Mouse (Mus musculus): ENCODE measurements around the gene Slc47a2. TPM values are rescaled to one million over a fixed set of nuclear protein-coding genes. Genes with fewer than 3 reads are reported as not detected.
"Not testable (repeated sequence)": the region's sequence is repeated elsewhere in the genome, so short reads cannot be mapped to it uniquely, and the experiment has no call there.

Slc47a2 gene
- total and polyA plus RNA-seq, 3 experiments = not detected

DNA sequence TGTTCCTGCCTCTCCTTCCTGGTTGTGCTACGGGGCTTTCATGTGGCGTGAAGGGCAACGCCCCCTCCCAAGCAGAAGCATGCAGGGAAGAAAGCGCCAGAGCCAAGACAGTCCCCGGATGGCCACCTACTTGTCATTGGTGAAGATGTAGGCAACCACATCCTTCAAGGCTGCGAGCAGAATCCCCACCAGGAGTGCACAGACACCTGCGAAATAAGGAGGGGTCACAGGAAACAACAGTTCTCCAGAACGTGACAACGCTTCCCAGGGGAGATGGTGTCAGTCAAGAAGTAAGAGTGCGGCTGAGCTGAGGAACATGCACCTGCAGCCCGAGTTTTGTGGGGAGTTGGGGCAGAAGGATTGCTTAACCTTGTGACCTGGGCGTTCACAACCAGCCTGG lies 32.8 kb downstream of the Slc47a2 start:
- peaks cover 5% of the 10 kb centered on the region; the same call in 1 of the 2 replicates for H3K4me1 ChIP-seq (ENCODE audit: insufficient read depth, low read depth, low read length)
- ATAC-seq (ENCODE audit: extremely low read depth, insufficient number of reproducible peaks, low FRiP score, poor library complexity, severe bottlenecking) = no peak
- H3K27me3 ChIP-seq (ENCODE audit: insufficient read depth, low read length) = peaks cover 12% of the 10 kb centered on the region
- DNase-seq (ENCODE audit: low spot score) = no peak
- no peak for TF ChIP-seq TAL1 (conservative IDR thresholded peaks at IDR 0.05; ENCODE audit: low read depth, low read length)
- no peak for TF ChIP-seq POLR2AphosphoS5 (IDR thresholded peaks at IDR 0.05; ENCODE audit: insufficient replicate concordance, low read depth, low read length)
- no peak for TF ChIP-seq GATA1 (IDR thresholded peaks at IDR 0.05; ENCODE audit: borderline replicate concordance, low read length)
- no peak for TF ChIP-seq CTCF (IDR thresholded peaks at IDR 0.05; ENCODE audit: low read depth, low read length)
- no peak for TF ChIP-seq GATA2 (IDR thresholded peaks at IDR 0.05; ENCODE audit: borderline replicate concordance, low read depth, low read length)
- no peaks in the 10 kb centered on the region for H3K9me3 ChIP-seq (replicated peaks)
- H3K4me3 ChIP-seq (ENCODE audit: low read depth, low read length) = no peak overlapping the region
- no peaks in the 10 kb centered on the region for H3K36me3 ChIP-seq (replicated peaks)

DNA sequence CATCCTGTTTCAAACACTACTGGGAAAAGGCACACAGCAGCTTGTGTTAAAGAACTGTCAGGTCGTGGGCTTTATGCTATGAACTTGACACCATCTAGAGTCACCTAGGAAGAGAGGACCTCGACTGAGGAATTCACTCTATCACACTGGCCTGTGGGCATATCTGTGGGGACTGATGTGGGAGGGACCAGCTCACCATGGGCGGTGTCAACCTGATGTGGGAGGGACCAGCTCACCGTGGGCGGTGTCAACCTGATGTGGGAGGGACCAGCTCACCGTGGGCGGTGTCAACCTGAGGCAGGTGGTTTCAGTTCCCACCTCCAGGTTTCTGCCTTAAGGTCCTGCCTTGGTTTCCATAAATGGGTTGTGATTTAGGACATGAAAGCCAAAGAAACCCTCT lies 34.9 kb downstream of the Slc47a2 start:
- DNase-seq (ENCODE audit: low spot score) = no peak
- no peak for ATAC-seq (ENCODE audit: extremely low read depth, insufficient number of reproducible peaks, low FRiP score, poor library complexity, severe bottlenecking)
- H3K36me3 ChIP-seq (replicated peaks) = no peaks in the 10 kb centered on the region
- H3K4me1 ChIP-seq (ENCODE audit: insufficient read depth, low read depth, low read length) = peaks cover 5% of the 10 kb centered on the region; the same call in 1 of the 2 replicates
- H3K27me3 ChIP-seq (ENCODE audit: insufficient read depth, low read length) = peaks cover 6% of the 10 kb centered on the region
- no peak overlapping the region for H3K4me3 ChIP-seq (ENCODE audit: low read depth, low read length)
- TF ChIP-seq GATA2 (IDR thresholded peaks at IDR 0.05; ENCODE audit: borderline replicate concordance, low read depth, low read length) (no peak), GATA1 (IDR thresholded peaks at IDR 0.05; ENCODE audit: borderline replicate concordance, low read length) (no peak), POLR2AphosphoS5 (IDR thresholded peaks at IDR 0.05; ENCODE audit: insufficient replicate concordance, low read depth, low read length) (no peak), TAL1 (conservative IDR thresholded peaks at IDR 0.05; ENCODE audit: low read depth, low read length) (no peak), CTCF (IDR thresholded peaks at IDR 0.05; ENCODE audit: low read depth, low read length) (no peak)
- H3K9me3 ChIP-seq (replicated peaks) = no peaks in the 10 kb centered on the region

DNA sequence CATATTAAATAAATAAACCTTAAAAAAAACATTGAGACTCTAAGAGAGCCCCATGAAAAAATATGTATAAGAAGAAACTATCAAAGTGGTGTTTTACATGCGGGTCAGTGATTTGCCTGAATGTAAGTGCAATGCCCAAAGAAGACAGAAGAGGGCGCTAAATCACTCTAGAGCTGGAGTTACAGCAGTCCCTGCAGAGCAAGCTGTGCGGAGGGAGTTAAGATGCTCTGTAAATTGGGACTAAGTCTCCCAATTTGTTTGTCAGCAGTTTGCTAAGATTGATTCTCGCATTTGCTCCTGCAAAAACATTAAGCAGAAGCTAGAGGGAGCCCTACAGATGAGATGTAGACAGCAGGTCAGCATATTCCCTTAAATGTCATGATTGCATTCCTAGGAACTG lies 37.3 kb downstream of the Slc47a2 start:
- ATAC-seq (ENCODE audit: extremely low read depth, insufficient number of reproducible peaks, low FRiP score, poor library complexity, severe bottlenecking) (no peak), DNase-seq (ENCODE audit: low spot score) (no peak)
- H3K9me3 ChIP-seq (replicated peaks) = no peaks in the 10 kb centered on the region
- TF ChIP-seq POLR2AphosphoS5 (IDR thresholded peaks at IDR 0.05; ENCODE audit: insufficient replicate concordance, low read depth, low read length) (no peak), GATA1 (IDR thresholded peaks at IDR 0.05; ENCODE audit: borderline replicate concordance, low read length) (no peak), TAL1 (conservative IDR thresholded peaks at IDR 0.05; ENCODE audit: low read depth, low read length) (no peak), CTCF (IDR thresholded peaks at IDR 0.05; ENCODE audit: low read depth, low read length) (peak; percentile 63), GATA2 (IDR thresholded peaks at IDR 0.05; ENCODE audit: borderline replicate concordance, low read depth, low read length) (no peak)
- peaks cover 8% of the 10 kb centered on the region for H3K4me1 ChIP-seq (ENCODE audit: insufficient read depth, low read depth, low read length)
- peaks cover 16% of the 10 kb centered on the region for H3K27me3 ChIP-seq (ENCODE audit: insufficient read depth, low read length)
- H3K36me3 ChIP-seq (replicated peaks) = no peaks in the 10 kb centered on the region
- no peak overlapping the region for H3K4me3 ChIP-seq (ENCODE audit: low read depth, low read length)

DNA sequence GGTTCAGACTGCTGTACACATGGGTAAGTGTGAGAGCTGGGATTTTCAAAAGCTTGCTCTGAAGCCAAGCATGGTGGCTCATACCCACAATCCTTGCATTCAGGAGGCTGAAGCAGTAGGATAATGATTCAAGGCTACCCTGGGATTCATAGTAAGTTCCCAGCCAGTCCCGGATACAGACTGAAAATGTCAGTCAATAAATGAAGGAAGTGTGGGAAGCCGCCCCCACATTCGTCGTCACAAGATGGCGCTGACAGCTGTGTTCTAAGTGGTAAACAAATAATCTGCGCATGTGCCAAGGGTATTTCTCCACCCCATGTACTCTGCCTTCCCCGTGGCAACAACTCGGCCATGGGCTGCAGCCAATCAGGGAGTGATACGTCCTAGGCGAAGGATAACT lies 38.1 kb downstream of the Slc47a2 start:
- peaks cover 16% of the 10 kb centered on the region for H3K27me3 ChIP-seq (ENCODE audit: insufficient read depth, low read length)
- not testable (repeated sequence) for H3K9me3 ChIP-seq (replicated peaks); H3K4me3 ChIP-seq (ENCODE audit: low read depth, low read length); H3K36me3 ChIP-seq (replicated peaks); DNase-seq (ENCODE audit: low spot score); H3K4me1 ChIP-seq (ENCODE audit: insufficient read depth, low read depth, low read length); ATAC-seq (ENCODE audit: extremely low read depth, insufficient number of reproducible peaks, low FRiP score, poor library complexity, severe bottlenecking)

DNA sequence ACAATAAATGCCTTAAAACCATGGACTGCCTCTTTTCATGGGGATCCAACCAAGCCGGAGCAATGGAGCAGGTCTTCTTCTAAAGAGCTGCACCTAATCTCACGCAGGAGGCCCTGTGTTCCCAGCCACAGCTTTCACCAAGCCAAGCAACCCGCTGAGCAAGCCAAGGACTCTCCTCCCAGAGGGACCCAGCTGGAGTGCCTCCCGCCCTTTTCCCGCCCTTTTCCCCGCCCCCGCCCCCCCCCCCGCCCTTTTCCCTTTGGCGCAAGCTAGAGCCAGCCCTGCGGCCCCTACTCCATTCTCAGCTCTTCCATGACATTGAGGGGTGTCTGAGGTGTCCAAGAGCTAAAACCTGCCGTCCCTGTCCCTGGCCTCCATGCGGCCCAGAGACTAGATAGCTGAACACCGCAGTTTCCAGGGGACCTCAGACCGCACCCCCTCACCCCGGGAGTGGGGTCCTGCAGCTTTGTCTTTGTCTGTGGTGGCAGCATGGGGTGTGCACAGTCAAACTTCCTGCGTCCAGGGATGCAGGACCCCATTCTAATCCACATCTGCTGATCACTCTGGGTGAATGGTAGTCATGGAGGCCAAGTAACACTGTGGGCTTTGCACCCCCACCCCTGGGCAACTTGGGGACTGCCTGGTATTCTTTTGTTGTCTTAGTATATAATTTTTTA lies 41.8 kb downstream of the Slc47a2 start:
- H3K4me1 ChIP-seq (ENCODE audit: insufficient read depth, low read depth, low read length) = peaks cover 3% of the 10 kb centered on the region; the same call in 1 of the 2 replicates
- ATAC-seq (ENCODE audit: extremely low read depth, insufficient number of reproducible peaks, low FRiP score, poor library complexity, severe bottlenecking) = no peak
- DNase-seq (ENCODE audit: low spot score) = no peak
- peak overlapping the region; percentile 30; the same call in 1 of the 2 replicates for H3K4me3 ChIP-seq (ENCODE audit: low read depth, low read length)
- peaks cover 24% of the 10 kb centered on the region for H3K27me3 ChIP-seq (ENCODE audit: insufficient read depth, low read length)
- H3K36me3 ChIP-seq (replicated peaks) = no peaks in the 10 kb centered on the region
- no peak for TF ChIP-seq POLR2AphosphoS5 (IDR thresholded peaks at IDR 0.05; ENCODE audit: insufficient replicate concordance, low read depth, low read length)
- no peak for TF ChIP-seq TAL1 (conservative IDR thresholded peaks at IDR 0.05; ENCODE audit: low read depth, low read length)
- no peak for TF ChIP-seq GATA2 (IDR thresholded peaks at IDR 0.05; ENCODE audit: borderline replicate concordance, low read depth, low read length)
- TF ChIP-seq CTCF (IDR thresholded peaks at IDR 0.05; ENCODE audit: low read depth, low read length) = no peak
- no peak for TF ChIP-seq GATA1 (IDR thresholded peaks at IDR 0.05; ENCODE audit: borderline replicate concordance, low read length)
- H3K9me3 ChIP-seq (replicated peaks) = no peaks in the 10 kb centered on the region

DNA sequence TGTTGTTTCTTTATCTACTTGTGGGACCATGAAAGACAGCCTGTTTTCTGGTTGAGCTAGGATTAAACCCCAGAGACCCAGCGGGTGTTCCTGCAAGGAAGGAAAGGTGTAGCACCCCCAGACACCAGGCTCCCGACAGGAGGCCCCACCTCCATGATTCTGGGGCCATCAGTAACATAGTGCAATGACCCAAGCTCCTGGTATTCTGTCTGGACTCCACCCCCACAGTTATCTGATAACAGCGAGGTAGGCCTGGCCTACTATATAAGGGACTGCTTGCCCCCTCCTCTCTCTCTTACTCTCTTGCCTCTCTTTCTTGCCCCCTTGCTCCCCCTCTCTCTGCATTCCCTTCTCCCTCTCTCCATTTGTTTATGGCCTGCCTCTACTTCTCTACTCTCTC lies 42.5 kb downstream of the Slc47a2 start:
- Histone ChIP-seq H3K4me1 (ENCODE audit: insufficient read depth, low read depth, low read length) (peaks cover 3% of the 10 kb centered on the region; the same call in 1 of the 2 replicates), H3K9me3 (replicated peaks) (no peaks in the 10 kb centered on the region), H3K27me3 (ENCODE audit: insufficient read depth, low read length) (peaks cover 24% of the 10 kb centered on the region), H3K4me3 (ENCODE audit: low read depth, low read length) (no peak overlapping the region), H3K36me3 (replicated peaks) (no peaks in the 10 kb centered on the region)
- TF ChIP-seq TAL1 (conservative IDR thresholded peaks at IDR 0.05; ENCODE audit: low read depth, low read length) = no peak
- no peak for TF ChIP-seq POLR2AphosphoS5 (IDR thresholded peaks at IDR 0.05; ENCODE audit: insufficient replicate concordance, low read depth, low read length)
- TF ChIP-seq GATA2 (IDR thresholded peaks at IDR 0.05; ENCODE audit: borderline replicate concordance, low read depth, low read length) = no peak
- no peak for TF ChIP-seq GATA1 (IDR thresholded peaks at IDR 0.05; ENCODE audit: borderline replicate concordance, low read length)
- no peak for TF ChIP-seq CTCF (IDR thresholded peaks at IDR 0.05; ENCODE audit: low read depth, low read length)
- no peak for DNase-seq (ENCODE audit: low spot score)
- ATAC-seq (ENCODE audit: extremely low read depth, insufficient number of reproducible peaks, low FRiP score, poor library complexity, severe bottlenecking) = no peak

Data from G1E (cell line).